Mouse (Mus musculus) heart, embryonic 16.5 days (tissue): ENCODE results near the gene Cfap61. TPM values are rescaled to one million over a fixed set of nuclear protein-coding genes. Genes with fewer than 3 reads are reported as not detected.
"Not testable (repeated sequence)": the region's sequence is repeated elsewhere in the genome, so short reads cannot be mapped to it uniquely, and the experiment has no call there.

ENCODE experiments used
- ATAC-seq: fragments of 200-750 bp; cut with Nextera tagmentation; replicated peaks from 2 replicates; pipeline ENCODE4 v1.8.0; 2017; ENCODE audit warnings: moderate number of reproducible peaks; ENCODE audit not compliant: insufficient read depth, low FRiP score; ENCODE audit errors: extremely low read depth
- H3K27ac ChIP-seq: fragments of 300-500 bp; sonication (generic); 2 replicates; pipeline ENCODE4 v1.5.1; 2014; ENCODE audit warnings: mild to moderate bottlenecking, low read length, control low read depth, moderate library complexity
- H3K27me3 ChIP-seq: fragments of 300-500 bp; sonication (generic); 2 replicates; pipeline ENCODE4 v1.6.1; 2014; ENCODE audit warnings: low read length, mixed read lengths; ENCODE audit not compliant: control insufficient read depth, insufficient read depth
- H3K36me3 ChIP-seq: fragments of 300-500 bp; sonication (generic); 2 replicates; pipeline ENCODE4 v1.6.1; 2014; ENCODE audit not compliant: control insufficient read depth, insufficient read depth
- H3K4me1 ChIP-seq: fragments of 300-500 bp; sonication (generic); 2 replicates; pipeline ENCODE4 v1.6.1; 2014; ENCODE audit warnings: low read length, mixed read lengths; ENCODE audit not compliant: control insufficient read depth, insufficient read depth
- H3K4me2 ChIP-seq: fragments of 300-500 bp; sonication (generic); 2 replicates; pipeline ENCODE4 v1.6.1; 2014; ENCODE audit warnings: low read depth, mild to moderate bottlenecking, control low read depth, low read length
- H3K4me3 ChIP-seq: fragments of 300-500 bp; sonication (generic); 2 replicates; pipeline ENCODE4 v1.5.1; 2014; ENCODE audit warnings: mild to moderate bottlenecking, control low read depth, low read length
- H3K9ac ChIP-seq: fragments of 300-500 bp; sonication (generic); 2 replicates; pipeline ENCODE4 v1.6.1; 2014; ENCODE audit warnings: low read length, control low read depth
- H3K9me3 ChIP-seq: fragments of 300-500 bp; sonication (generic); replicated peaks from 2 replicates; pipeline ENCODE4 v1.6.1; 2016; ENCODE audit warnings: low read length; ENCODE audit not compliant: control insufficient read depth
- WGBS: fragments of 180-500 bp; shearing (Covaris S2); extraction: QIAGEN DNeasy Blood & Tissue Kit; methylation state at CpG from one replicate; pipeline ENCODE4 v1.1.7; 2014; 5-methylcytosine and 5-hydroxymethylcytosine counted together
- polyA plus RNA-seq: library from polyadenylated mRNA; unstranded; fragments of >200 nt; fragmentation: Nextera tagmentation; extraction: Ambion mirVana; gene quantifications from 2 replicates; pipeline ENCODE4 v1.2.1, GENCODE M21; 2015

The Cfap61 gene
- 0.66 and 0.80 TPM in 2 replicates for polyA plus RNA-seq

DNA sequence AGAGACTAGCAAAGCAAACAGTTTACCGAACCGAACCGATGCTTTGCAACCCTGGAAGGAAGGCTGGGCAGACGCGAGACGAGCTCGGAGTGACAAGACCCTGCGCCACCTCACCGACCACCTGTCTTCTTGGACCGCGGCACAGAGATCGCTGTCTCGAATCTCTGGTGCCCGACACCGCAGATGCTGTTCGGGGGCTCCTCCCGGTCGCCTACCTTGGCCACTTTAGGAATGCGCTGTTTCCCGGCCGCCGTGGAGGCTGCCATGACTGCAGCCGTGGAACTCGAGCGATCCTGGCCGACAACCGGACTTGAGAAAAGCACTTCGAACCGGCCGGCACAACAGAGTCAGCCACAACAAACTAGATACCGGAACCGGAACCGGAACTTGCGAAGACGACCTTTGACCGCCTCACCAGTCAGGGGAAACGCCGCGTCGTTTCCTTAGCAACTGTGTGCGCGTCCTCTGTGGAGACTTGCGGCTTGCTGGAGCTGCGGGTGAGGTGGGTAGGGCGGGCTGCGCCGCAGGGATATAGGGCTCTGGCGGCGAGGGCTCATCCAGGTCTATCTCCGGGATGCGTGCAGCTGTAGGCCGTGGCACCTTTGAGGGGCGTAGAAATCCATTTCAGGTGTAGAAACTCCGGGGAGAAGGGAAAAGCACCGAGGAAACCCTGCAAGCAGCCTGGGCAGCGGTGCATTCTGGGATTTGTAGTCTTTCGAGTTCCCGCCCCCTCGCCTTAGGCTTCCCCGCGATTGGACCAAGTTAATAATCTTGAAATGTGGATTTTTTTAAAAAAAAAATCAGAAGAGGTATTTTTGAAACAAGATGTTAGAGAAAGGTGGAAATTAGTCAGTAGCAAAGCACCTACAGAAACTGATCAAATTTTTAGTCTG is at the start of gene Cfap61, which contains the start of gene Crnkl1:
Gene Cfap61, plus strand, starts transcription at position 446 of the 893 bp plus-strand sequence.
Gene Crnkl1, minus strand, starts transcription at position 676 of the 893 bp plus-strand sequence.
- Histone ChIP-seq H3K9me3 (no peaks in the 10 kb centered on the region), H3K36me3 (peaks cover 12% of the 10 kb centered on the region), H3K27me3 (no peaks in the 10 kb centered on the region), H3K4me2 (peak within 1 kb of the TSS; percentile 98), H3K9ac (peak within 1 kb of the TSS; percentile 86), H3K4me1 (peaks cover 10% of the 10 kb centered on the region), H3K27ac (no peak within 1 kb of the TSS), H3K4me3 (peak within 1 kb of the TSS; percentile 99)
- peak; percentile 96 for ATAC-seq
- WGBS: under 1% methylated on average over 61 of the region's 61 CpGs

- ATAC-seq: no peak; the same call in 1 of the 2 replicates
- no peak overlapping the region for H3K4me3 ChIP-seq
- peaks cover 39% of the 10 kb centered on the region for H3K4me1 ChIP-seq
- no peak overlapping the region for H3K4me2 ChIP-seq
- H3K27me3 ChIP-seq: no peaks in the 10 kb centered on the region
- H3K9ac ChIP-seq: no peak overlapping the region; the same call in 1 of the 2 replicates
- H3K27ac ChIP-seq: peak overlapping the region; percentile 43
- WGBS: 48% methylated on average over 14 of the region's 14 CpGs
- peaks cover 22% of the 10 kb centered on the region for H3K36me3 ChIP-seq
- H3K9me3 ChIP-seq: no peaks in the 10 kb centered on the region
Measured at GRCm38 (mm10) chr2:145884913-145885785, 49.4 kb upstream of the Cfap61 start.

GRCm38 (mm10) chr2:145887937-145888765 is 46.4 kb upstream of the Cfap61 start:
- 23% methylated on average over 14 of the region's 14 CpGs for WGBS
- no peaks in the 10 kb centered on the region for H3K27me3 ChIP-seq
- peak overlapping the region; percentile 33; the same call in 1 of the 2 replicates for H3K4me2 ChIP-seq
- peaks cover 16% of the 10 kb centered on the region for H3K36me3 ChIP-seq
- no peaks in the 10 kb centered on the region for H3K9me3 ChIP-seq
- ATAC-seq: peak; percentile 86
- H3K9ac ChIP-seq: peak overlapping the region; percentile 16; the same call in 1 of the 2 replicates
- H3K27ac ChIP-seq: peak overlapping the region; percentile 99
- H3K4me1 ChIP-seq: peaks cover 39% of the 10 kb centered on the region
- H3K4me3 ChIP-seq: no peak overlapping the region

DNA sequence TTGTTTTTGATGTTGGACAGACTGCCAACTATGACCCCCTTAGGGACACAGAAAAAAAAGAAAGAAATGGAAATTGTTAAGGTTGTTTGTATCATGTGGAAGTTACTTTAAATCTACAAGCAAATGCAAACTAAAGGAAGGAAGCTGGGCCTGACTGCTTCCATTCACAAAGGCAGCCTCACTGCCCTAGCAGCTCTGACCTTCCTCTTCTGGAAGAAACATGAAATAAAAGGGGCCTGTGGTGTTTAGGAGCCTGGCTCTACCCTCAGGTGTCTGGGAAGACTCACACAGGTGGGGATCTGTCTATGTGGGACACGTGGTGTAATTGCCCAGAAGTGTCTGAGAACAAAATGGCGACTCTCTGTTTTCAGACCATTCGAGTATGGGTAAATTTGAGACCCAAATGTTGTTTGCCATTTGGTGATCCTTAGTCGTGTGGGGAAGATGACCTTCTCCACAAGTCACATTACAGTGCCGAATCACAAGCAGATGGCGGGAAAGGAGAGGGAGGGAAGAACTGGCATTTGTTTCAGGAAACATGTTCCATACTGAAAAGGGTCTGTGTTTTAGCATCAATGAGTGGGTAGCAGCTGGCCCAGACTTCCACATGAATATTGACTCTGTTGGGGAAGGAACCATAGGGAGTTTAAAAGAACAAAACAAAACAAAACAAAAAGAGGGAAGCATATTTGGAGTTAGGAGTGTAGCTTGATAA is 45.7 kb upstream of the Cfap61 start:
- H3K4me1 ChIP-seq: peaks cover 32% of the 10 kb centered on the region
- peaks cover 11% of the 10 kb centered on the region for H3K36me3 ChIP-seq
- H3K9ac ChIP-seq: 0 out of 2 replicates have a peak overlapping the region, but pooled peaks have one; percentile 47
- H3K27ac ChIP-seq: peak overlapping the region; percentile 99
- WGBS: 46% methylated on average over 6 of the region's 6 CpGs
- peak overlapping the region; percentile 44 for H3K4me2 ChIP-seq
- H3K9me3 ChIP-seq: no peaks in the 10 kb centered on the region
- H3K4me3 ChIP-seq: no peak overlapping the region
- peak; percentile 28; the same call in 1 of the 2 replicates for ATAC-seq
- no peaks in the 10 kb centered on the region for H3K27me3 ChIP-seq

DNA sequence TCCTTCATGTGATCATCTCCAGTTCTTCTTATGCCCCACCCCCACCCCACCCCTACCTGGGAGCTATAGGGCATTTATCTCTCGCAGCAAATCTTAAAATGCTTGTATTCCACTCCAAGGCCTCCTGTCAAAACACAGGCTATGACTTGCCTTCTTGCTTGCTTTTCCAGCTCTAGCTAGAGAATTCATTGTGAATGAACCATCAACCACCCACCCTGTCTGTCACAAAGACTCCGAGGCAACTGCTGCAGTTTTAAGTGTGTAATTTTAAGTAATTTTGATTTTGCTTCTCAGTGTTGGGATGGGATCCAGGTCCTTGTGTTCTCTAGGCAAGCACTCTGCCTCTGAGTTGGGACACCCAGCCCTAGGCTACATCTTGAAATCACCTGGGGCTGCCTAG is 44.0 kb upstream of the Cfap61 start:
- H3K9me3 ChIP-seq: no peaks in the 10 kb centered on the region
- 72% methylated on average over 2 of the region's 2 CpGs for WGBS
- peaks cover 6% of the 10 kb centered on the region; the same call in 1 of the 2 replicates for H3K36me3 ChIP-seq
- no peaks in the 10 kb centered on the region for H3K27me3 ChIP-seq
- H3K4me1 ChIP-seq: peaks cover 25% of the 10 kb centered on the region
- no peak overlapping the region for H3K4me2 ChIP-seq
- no peak overlapping the region for H3K4me3 ChIP-seq
- no peak for ATAC-seq
- H3K9ac ChIP-seq: no peak overlapping the region
- no peak overlapping the region for H3K27ac ChIP-seq

GRCm38 (mm10) chr2:145893756-145894155 is 40.8 kb upstream of the Cfap61 start:
- Histone ChIP-seq H3K27ac (no peak overlapping the region), H3K4me2 (no peak overlapping the region), H3K9me3 (no peaks in the 10 kb centered on the region), H3K27me3 (no peaks in the 10 kb centered on the region), H3K9ac (no peak overlapping the region), H3K4me3 (no peak overlapping the region), H3K4me1 (peaks cover 10% of the 10 kb centered on the region), H3K36me3 (no peaks in the 10 kb centered on the region)
- ATAC-seq: no peak
- 97% methylated on average over 6 of the region's 6 CpGs for WGBS

GRCm38 (mm10) chr2:145898106-145898505 is 36.5 kb upstream of the Cfap61 start:
- Histone ChIP-seq H3K4me1 (no peaks in the 10 kb centered on the region), H3K9me3 (no peaks in the 10 kb centered on the region), H3K27me3 (no peaks in the 10 kb centered on the region), H3K9ac (no peak overlapping the region), H3K4me2 (no peak overlapping the region), H3K27ac (no peak overlapping the region), H3K36me3 (no peaks in the 10 kb centered on the region), H3K4me3 (no peak overlapping the region)
- no peak for ATAC-seq
- 77% methylated on average over 9 of the region's 9 CpGs for WGBS

- H3K9me3 ChIP-seq, H3K4me3 ChIP-seq, ATAC-seq, H3K27ac ChIP-seq, H3K36me3 ChIP-seq, H3K27me3 ChIP-seq, H3K4me2 ChIP-seq, H3K9ac ChIP-seq: not testable (repeated sequence)
- peaks cover 12% of the 10 kb centered on the region for H3K4me1 ChIP-seq
- 63% methylated on average over 6 of the region's 8 CpGs for WGBS
Measured at GRCm38 (mm10) chr2:145900318-145900717, 34.3 kb upstream of the Cfap61 start.
